Mouse (Mus musculus) telencephalon, adult 2 months (tissue): ENCODE measurements around the gene Sox14.

Experiments
- DNase-seq: peaks from one replicate; pipeline ENCODE4 v3.0.0-alpha.2; 2011; ENCODE audit warnings: low read depth, low spot score

Sox14 gene

DNA sequence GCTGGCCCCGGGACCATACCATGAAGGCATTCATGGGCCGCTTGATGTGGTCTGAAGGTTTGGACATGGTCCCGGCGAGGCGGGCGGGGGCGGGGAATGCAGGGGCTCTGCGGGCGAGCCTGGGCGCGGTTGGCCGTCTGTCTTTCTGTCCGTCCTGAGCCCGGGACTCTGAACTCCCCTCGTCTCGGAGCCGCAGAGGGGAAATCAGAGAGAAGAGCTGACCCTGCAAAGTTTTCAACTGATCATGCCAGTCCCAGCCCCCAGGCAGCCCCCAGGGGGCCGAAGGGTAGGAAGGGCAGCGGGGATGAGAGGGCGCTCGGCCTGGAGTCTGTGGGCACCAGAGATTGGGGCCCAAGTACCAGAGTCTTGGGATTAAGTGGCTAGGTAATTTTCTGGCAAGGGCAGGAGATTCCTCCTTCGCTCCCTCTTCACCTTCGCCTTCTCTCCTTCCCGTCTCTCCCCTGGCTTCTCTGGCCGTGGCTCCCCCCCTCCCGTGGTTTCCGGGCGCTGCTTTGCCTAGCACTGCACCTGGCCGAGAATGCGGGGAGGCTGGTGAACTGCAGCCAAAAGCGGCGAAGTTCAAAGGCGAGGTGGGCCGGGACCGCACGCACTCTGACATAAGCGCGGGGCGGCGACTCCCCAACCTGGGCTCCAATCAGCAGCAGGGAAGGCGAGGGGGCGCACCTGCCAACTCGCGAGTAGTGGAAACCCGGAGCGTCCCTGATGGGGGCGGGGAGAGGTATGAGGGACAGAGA is at the start of gene Sox14:
Gene Sox14, minus strand, starts transcription at position 553 of the 755 bp plus-strand sequence.
- no peak for DNase-seq

DNA sequence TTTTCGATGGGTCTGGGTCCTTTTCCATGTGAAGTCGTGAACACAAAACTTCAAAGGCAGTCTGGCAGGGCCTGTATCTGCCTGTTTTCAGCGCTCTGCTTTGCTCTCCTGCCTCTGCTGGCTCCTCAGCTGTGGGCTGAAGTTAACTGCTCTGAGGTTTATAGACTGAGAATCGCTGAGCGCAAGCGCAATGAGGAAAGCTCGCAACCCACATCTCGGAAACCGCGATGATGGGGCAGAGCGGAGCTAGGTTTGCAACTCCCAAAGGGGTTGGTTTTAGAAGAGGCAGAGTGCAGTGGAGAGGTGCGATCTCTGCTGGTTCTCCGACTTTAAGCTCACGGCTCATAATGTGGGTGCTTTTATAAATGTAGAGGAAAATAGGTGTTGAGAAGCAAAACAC is 3.3 kb upstream of the Sox14 start:
- no peak for DNase-seq

DNA sequence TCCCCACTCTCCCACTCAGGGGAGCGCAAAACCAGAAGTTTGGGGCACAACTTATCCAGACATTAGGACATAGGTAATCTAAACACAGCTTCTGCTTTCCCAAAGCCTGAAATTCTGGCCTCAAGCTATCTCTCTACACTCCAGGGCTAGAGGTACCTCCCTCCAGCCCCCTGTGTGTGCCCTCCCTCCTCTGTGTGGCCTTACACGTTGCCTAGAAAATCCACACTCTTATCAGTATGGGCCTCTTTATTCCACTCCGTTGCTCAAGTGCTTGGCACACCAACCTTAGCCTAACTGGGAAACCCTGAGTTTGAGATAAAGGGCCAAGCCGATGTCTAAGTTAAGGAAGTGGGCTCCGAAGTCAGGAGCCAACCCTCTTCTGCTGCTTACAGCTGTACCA is 2.6 kb upstream of the Sox14 start:
- no peak for DNase-seq

DNA sequence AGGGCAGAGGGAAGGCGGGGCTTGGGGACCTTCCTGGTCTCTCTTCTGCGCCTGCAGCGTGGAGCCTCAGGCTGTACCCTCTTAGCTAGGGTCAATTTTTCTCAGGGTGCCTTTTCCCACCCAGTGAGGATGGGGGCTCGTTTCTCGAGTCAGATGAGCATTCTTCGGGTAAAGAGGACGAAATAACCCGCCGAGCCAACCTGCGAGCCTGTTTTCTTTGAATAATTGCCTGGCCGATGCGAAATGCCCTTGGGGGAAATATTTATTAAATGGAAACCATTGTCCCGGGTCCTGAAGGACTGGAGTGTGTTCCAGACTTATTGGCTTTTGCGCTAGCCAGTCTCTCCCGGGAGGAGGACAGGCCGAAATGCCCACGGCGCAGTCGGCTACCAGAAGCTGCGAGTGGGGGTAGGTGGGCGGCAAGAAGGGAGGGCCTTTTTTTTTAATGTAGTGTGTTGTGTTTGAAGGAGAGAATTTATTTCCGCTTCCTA is 1.1 kb upstream of the Sox14 start:
- DNase-seq: no peak

DNA sequence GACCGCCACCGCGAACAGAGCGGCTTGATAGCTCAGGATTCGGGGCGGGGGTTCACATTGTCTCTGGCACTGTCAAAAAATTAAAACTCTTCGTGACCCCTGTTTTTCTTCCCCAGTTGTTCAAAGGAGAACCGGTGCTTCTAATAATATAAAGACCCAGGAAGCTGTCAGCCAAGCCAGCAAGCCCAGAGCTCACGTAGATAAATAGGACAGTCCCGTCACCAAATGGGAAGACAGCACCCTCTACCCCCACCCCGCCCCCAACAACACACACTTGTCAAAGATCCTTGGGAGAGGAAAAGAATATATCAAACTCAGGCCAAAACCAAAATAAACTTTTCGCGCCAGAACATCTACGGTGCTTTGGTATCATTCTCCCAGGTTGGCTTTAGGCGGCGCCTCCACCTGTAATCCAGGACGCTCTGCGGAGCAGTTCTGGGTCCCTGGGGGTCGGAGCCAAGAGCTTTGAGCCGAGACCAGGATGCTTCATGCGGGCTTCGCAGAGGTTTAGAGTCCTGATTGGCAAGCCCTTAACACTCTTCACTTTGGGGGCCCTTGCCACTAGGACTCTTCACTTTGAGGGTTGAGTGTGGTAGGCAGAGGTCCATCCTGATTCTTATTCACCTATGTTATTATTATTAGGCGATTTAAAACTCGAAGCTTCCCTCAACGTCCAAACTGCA is 544 bp upstream of the Sox14 start:
- no peak for DNase-seq

DNA sequence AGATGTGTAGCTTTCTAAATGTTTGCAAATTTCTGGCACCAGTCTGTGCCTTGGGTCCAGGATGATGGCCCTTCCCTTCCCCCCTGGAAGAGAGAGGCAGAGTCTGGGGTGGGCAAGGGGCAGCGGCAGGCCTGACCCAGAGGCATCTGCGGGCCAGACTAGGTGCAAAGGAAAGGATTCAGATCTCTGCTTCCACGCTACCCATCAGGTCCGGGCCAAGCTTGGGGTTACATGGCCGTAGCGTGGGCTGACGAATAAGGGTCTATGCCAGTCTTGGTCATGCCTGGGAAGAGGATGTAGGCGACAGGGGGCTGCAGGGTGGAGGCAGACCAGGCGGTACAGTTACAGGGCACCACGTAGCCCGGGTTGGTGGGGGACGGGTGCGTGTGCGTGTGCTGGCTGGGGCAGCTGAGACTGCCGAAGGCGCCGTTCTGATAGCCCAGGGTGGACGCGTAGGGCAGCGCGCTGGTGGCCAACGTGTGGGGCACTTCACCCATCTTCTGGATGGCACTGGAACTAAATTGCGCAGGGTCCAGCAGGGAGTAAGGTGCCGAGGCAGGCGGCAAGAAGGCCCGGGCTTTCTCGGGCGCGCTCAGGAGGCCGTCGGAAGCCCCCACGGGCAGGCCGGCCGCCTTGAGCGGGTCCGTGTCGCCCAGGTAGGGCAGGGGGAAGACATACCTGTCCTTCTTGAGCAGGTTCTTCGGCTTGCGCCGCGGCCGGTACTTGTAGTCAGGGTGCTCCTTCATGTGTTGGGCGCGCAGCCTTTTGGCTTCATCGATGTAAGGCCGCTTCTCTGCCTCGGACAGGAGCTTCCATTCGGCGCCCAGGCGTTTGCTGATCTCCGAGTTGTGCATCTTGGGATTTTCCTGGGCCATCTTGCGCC is 994 bp downstream of the Sox14 start:
- no peak for DNase-seq

DNA sequence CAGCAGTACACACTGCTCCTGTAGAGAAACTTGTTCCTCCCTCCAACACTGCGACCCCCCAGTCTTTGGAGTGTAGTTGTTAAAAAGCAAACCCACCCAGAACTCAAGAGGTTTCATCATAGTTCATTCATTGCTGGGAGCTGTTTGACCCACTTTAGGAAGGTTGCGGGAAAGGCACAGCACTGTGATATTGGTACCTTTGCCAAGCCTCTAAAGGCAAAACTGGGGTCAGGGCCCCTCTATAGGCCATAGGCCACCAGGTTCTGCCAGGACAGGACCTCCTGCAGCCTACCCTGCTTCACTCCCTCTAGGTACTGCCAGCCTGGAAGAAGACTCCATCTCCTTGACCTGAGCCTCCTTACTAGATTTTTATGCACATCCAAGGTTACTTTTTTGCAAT is 2.2 kb downstream of the Sox14 start:
- no peak for DNase-seq

DNA sequence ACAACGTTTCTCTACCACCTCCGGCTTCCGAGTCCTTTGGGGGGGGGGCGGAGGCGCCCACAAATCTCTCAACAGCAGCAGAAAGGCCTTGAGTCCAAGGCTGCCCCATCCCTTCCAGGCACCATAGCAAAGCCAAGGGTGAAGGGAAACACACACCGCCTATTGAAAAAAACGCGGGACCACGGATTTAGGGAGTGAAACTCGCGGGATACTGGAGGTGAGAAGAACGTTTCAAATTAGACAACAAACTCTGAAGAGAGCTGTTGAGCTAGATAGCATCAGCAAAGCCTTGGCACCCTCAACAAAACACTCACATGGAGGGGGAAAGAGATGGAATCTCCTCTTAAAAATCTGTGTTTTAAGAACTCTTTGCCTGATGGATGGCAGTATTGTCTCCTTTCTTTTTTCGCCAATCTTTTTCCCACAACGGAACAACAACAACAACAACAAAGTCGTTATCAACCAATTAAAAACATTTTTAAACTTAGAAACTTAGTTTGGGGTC is 2.8 kb downstream of the Sox14 start:
- no peak for DNase-seq

DNA sequence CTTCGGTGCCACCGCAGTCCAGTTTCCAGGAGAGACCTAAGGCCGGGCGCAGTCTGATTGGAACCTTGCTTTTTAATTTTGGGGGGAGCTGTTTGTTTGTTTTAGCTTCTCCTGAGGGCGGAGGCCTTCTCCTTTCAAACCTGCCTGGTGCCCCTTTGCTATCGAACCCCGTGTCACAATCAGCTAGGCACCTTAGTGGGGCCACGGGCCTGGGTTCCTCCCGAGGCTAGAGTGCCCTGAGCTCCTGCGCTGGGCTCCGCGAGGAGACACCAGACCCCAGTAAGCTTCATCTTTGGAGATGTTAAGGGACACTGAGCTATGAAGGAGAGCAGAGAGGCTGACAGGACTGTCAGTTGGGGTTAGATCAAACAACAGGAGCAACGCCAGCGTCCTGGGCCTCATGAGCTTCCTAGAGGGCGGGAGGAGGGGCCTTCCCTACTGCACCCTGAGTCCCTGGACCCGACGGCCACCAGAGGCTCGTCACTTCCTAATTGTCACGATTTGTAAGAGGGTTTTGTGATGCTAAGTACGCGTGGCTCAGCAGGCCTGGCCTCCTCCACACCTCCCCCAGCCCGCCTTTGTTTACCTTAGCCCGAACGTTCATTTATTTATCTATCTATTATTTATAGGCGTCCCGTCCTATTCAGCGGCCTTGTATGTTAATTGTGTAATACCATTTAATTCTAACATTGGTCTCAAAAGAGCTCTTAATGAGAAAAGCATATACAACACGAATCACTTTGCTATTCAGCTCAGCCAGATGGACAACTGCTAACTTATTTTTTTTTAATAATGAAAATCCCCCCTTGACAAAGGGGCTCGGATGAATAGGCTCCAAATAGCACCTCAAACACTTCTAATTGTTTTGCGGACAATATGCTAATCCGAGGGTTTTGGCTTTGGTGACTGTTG is 3.5 kb downstream of the Sox14 start:
- no peak for DNase-seq

DNA sequence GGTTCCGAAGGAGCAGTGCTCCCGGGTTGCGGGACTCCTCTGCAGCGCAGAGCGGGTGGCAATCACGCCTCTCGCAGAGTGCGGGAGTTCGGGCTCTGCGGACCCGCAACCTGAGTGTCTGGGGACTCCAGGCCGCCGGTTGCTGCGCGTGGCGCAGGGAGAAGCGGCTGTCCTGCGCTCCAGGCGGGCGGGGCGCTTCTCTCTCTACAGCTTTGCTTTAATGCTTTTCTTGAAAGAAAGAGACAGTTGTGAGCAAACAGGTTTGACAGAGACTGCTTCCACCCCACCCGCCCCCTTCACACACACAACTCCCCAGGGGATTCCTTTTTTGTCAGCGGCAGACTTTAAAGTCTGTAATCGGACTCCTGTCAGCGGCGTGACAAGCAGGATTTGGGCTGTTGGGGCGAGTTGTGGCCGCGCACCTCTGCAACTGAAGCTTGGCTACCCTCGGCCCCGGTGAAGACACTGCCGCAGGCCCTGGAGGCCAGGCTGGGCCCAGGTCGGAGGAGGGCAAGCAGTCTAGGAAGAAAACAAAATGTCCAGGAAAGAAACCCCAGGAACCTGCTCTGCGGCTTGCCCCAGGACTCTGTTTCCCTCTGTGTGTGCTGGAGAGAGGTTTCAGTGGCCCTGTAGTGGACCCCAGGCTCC is 4.3 kb downstream of the Sox14 start:
- no peak for DNase-seq

DNA sequence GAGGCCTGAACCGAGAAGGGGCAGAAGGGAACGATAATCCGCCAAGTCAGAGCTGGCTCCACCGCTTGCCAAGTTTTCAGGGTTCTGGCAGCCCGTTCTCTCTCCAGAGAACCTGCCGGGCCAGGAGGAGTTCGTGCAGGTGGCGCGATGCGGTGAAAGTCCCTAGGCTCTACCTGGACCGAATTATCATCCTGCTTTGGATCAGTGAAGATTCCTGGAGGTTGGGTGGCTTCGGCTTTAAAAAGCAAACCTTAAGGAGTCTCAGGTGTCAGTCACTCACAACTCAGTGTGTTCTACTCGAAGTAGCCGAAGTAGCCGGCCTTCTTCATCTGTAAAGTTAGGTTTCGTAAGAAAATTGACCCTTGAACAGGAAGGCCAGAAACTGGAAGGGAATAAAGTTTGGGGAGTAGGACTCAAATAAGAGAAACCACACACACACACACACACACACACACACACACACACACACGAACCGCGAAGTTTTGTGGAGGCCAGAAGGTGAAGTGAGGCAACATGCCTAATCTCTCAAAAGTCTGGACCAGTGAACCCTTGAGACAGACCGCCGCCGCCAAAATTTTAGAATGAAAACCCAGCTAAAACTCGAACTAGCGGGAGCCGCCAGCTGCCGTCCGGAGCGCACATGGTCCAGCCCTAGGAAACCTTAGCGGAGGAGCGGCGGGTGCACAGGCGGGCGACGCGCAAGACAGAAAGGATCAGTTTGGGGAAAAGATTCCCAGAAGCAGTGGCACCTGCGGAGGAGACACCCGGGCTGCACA is 5.0 kb downstream of the Sox14 start:
- no peak for DNase-seq

DNA sequence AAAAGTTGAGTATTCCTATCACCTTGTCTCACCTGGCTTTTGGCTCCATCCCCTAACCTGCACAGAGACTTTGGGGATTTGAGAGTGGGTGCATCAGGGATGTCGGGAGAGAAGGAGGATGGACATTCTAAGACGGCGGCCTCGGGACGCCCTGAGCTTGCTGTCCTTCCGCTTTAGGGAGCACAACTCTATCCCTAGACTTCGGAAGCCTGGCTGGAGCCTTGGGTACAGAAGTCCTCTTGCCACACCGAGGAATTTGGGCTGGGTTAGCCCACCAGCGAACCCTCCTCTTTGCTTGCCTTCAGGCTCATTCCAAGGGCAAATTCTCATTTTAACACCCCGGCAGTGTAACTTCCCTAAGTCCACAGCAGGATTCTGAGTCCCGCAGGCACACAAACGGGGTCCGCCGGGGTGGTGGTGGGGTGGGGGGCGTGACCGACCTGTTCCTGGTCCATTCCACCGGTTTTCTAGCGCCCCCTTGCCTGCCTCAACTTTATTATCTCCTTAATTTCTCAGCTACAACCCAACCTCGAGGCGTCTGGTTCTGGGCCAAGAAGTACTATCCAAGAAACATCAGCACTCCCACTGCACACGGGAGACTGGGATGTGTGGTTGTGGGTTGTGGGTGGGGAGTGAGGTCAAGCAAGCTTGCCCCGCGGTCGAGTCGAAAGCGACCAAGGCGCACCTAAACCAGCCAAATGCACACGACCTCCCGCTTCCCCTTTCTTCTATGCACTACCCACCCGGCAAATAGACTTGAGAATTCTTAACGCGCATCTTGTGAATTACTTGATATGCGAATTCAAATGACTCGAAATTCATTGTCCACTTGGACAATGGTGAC is 5.8 kb downstream of the Sox14 start:
- no peak for DNase-seq

DNA sequence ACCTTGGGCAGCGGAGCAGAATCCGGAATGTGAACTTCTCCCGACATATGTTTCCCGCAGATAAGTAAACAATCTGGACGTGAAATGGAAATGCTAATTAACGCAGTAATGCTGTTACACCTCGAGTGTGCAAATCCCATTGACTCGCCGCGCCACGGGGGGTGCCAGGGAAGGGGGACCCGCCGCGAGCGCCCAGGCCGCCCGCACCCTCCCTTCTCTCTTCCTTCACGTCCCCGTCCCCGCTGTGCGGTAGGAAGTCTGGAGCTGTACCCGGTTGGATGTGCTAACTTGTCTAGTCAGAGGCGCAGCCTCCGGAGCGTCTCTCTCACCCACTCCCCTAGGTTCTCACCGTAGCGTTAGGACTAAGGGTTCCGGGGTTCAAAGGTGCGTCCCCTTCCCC is 6.7 kb downstream of the Sox14 start:
- DNase-seq: no peak

DNA sequence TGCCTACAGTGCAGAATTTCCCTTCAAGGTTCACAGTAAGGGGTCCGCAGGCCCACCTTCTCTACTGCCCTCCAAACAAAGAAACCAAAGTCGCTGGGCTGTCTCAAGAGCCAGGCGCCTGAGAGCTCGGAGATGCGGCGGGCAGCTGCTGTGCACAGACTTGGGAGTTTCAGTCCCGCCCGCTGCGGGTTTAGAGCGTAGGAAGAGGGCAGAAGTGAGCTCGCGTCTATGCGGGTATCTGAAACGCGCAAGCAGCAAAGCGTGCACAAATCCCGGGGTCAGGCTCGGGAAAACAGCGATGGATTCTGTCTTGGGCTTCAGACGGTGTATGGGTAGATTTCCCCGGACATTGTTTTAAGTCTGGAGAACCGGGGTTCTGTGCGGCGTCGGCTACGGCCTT is 7.4 kb downstream of the Sox14 start:
- no peak for DNase-seq

DNA sequence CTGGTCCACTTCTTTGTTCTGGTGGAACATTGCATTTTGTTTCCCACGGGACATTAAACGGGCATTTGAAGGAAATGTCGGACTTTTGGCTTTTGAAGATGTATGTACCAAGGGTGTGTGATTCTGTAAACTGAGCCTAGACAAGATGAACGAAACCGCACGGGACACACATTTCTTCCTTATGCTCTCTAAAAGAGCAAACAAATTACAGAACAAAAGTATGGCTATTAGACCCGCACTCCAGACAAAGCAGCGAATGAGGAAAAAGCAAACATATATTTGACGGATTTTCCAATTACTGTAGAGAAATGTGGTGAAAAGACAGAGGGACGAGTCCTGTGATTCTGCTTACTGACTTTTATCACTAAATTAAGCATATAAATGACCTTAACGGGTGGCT is 7.9 kb downstream of the Sox14 start:
- no peak for DNase-seq

DNA sequence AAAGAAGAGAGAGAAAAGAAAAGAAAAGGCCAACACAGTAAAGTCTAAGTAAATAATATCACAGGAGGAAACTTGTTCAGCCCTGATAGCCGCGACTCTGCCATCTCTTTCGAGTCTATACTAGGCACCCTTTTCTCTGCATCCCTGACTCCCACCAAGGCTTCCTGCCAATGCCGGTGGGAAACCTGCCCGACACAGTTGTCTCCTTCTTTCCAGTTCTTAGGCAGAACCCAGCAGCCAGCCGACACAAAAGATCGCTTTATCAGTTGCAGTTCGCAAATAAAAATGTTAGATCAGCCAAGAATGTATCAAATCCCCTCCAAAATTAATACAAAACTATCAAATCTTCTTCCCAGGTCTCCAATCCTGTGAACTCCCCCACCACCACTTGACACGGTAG is 13.0 kb downstream of the Sox14 start:
- DNase-seq: no peak

DNA sequence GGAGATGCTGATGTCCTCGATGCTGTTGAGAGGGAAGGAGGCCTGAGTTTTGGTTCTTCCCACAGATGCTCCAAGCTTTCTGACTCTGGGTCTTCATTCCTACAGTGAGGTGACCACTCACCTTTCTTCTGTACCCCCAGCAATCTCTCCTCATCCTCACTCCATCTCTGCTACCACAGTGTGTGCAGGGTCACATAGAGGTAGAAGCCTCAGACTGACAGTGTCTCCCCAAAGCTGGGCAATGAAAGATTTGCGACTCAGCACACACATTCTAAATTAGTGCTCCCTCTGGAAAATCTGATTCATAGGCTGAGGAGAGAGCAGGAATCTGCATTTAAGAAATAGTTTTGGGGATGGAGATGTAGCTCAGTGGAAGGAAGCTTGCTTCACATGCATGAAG is 21.5 kb downstream of the Sox14 start:
- no peak for DNase-seq

DNA sequence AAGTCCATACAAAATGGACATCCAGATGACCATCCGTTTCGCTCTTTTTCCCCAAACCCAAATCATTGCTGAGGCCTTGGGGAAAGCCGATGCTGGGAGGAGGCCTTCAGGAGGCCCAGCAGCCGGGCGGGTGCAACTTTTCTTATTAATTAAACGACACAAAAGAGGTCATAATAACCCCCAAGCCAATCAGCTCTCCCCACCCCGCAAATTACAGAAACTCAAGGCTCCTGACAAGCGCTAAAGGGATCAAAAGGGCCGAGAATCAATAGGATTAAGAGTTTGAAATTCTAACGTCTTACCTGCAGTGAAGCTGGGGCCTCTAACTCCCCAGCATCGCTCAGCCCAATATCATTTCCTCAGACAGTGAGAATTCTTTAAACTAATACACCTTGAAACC is 22.6 kb downstream of the Sox14 start:
- no peak for DNase-seq

DNA sequence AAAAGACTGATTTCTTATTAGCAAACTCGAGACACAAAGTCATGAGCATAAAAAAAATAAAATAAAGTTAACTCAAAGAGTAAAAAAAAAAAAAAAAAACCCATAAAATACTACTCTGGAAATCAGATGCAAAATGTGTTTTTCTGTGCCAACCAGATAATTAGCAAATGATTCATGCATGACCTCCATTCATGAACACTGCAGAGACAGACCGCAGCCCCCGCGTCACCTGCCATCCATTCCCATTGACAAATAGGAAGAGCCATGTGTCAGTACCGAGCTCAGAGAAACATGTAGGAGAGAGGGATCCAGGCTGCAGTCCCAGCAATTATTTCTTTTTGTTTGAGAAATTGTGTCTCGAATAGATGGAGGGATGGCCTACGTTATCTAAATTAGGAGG is 25.6 kb downstream of the Sox14 start:
- DNase-seq: no peak
